Mouse (Mus musculus): ENCODE data around the gene Ppp1r8.

The Ppp1r8 gene

GRCm38 (mm10) chr4:132778562-132779201 is 64.3 kb downstream of the Ppp1r8 start:
- 96% methylated on average over 6 of the region's 6 CpGs for WGBS

Measured in cerebral cortex, adult 2 months (tissue).